Mouse (Mus musculus): ENCODE measurements at regions not wholly inside any gene's neighbourhood (a gene's known extent, or its start where the extent isn't known, plus 50 kb on each side); places are given as distances from the start of the nearest gene placed in this dataset.

- Histone ChIP-seq H3K36me3 (ENCODE audit: poor library complexity, severe bottlenecking) (no peaks in the 10 kb centered on the region), H3K9ac (peak overlapping the region; percentile 32; the same call in 1 of the 2 replicates), H3K27me3 (no peaks in the 10 kb centered on the region), H3K4me3 (no peak overlapping the region), H3K4me2 (peak overlapping the region; percentile 15), H3K27ac (peak overlapping the region; percentile 88), H3K4me1 (peaks cover 51% of the 10 kb centered on the region), H3K9me3 (replicated peaks) (no peaks in the 10 kb centered on the region)
- peak; percentile 76 for ATAC-seq
- WGBS = 48% methylated on average over 21 of the region's 21 CpGs
Measured at GRCm38 (mm10) chr12:112435295-112436110, 53.7 kb upstream of the A530016L24Rik start.

- Histone ChIP-seq H3K9ac (no peak overlapping the region), H3K9me3 (replicated peaks) (no peaks in the 10 kb centered on the region), H3K4me3 (no peak overlapping the region), H3K27me3 (no peaks in the 10 kb centered on the region), H3K27ac (0 out of 2 replicates have a peak overlapping the region, but pooled peaks have one; percentile 88), H3K36me3 (ENCODE audit: poor library complexity, severe bottlenecking) (no peaks in the 10 kb centered on the region), H3K4me2 (no peak overlapping the region), H3K4me1 (peaks cover 51% of the 10 kb centered on the region)
- no peak for ATAC-seq
- WGBS = 68% methylated on average over 3 of the region's 3 CpGs
Measured at GRCm38 (mm10) chr12:112437046-112437445, 52.2 kb upstream of the A530016L24Rik start.

- Histone ChIP-seq H3K27me3 (no peaks in the 10 kb centered on the region), H3K9ac (no peak overlapping the region), H3K27ac (no peak overlapping the region), H3K36me3 (ENCODE audit: poor library complexity, severe bottlenecking) (no peaks in the 10 kb centered on the region), H3K9me3 (replicated peaks) (no peaks in the 10 kb centered on the region), H3K4me1 (peaks cover 45% of the 10 kb centered on the region), H3K4me3 (no peak overlapping the region), H3K4me2 (no peak overlapping the region)
- WGBS = 67% methylated on average over 8 of the region's 8 CpGs
- no peak for ATAC-seq
Measured at GRCm38 (mm10) chr12:112438206-112438605, 51.0 kb upstream of the A530016L24Rik start.

Measured in forebrain, embryonic 13.5 days (tissue).